Mouse (Mus musculus): ENCODE data around the gene Foxn1.

DNA sequence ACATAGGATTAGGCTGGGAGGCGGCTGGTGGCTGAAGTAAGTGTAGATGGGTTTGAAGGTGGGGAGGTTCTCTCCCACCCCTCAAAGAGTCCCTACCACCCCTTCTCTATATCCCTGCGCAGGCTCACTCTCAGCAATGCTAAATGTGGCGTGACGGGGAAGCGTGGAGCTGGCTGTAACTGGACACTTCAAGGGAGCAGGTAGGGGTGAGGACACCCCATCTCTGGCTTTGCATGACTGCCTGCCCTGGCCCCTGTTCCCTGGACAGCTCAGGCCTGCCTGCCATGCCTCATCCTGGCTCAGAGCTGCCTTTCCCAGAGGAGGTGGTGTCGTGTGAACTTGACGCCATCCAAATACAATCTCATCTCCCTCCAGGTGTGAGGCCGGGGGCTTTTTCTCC, 12.2 kb downstream of the Foxn1 start:
- TF ChIP-seq CTCF (IDR thresholded peaks at IDR 0.05) (no peak), EP300 (IDR thresholded peaks at IDR 0.05) (no peak)

Measured in lung, postnatal 0 days (tissue).